Mouse (Mus musculus) spleen, postnatal 10 days (tissue): ENCODE data around the gene Mindy1.

Experiments
- DNase-seq, 2 experiments: peaks; one replicate each; pipeline ENCODE4 v3.0.0; 2021 to 2022; ENCODE audit warnings: low spot score in 2 of 2

Mindy1 gene

DNA sequence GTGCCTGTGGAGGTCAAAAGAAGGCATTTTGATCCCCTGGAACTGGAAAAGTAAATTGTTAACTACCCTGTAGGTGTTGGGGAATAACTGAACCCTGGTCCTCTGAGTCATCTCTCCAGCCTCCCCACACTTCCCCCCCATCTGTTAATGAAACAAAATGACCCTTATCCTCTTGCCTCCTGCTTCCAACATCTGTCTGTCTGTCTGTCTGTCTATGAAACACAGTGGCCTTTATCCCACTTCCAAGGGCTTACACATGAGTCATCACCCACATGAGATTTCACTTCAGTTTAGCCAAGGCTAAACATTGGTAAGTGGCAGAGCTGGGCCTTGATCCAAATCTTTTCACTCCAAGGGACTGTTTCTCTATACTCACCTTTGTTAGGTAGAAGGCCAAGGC lies 13.3 kb upstream of the Mindy1 start:
- no peak for DNase-seq

DNA sequence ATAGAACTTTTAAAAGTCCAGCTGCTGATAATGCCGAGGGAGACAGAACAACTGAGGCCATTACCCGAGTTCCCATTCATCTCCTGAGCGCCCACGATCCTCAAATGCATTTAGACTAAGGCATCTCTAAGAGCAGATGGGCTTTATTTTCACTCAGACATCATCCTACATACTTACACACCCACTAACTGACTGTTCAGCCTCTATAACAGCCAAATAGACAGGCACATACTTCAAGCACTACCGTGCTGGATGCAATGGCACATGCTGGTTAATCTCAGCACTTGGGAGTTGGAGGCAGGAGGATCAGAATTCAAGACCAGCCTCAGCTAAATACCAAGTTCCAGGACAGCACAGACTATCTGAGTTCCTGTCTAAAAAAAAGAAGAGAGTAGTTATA lies 11.4 kb upstream of the Mindy1 start:
- no peak for DNase-seq

DNA sequence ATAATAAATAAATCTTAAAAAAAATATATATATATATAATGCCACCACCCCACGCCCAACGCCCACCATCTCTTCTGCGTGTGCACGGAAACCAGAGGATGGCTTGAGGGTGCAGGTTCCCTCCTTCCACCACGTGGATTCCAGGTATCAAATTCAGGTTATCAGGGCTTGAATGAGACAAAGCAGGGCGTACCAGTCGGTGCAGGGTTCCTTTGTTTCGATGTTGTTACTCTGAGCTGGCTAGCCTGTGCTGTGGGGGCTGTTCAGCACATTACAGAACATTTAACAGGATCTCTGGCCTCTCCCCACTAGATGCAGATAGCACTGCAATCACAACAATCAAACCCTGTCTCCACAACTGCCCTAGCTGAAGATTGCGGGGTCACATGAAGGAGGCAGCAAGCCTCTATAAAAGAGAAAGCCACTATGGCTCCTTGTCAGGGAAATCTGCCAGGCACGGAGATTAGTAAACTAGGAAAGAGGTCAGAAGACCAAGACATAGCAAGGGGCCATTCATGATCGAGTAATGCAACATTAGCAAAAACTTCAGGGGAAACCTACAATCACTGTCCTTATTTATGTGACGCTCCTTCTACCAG lies 10.3 kb upstream of the Mindy1 start:
- no peak for DNase-seq

DNA sequence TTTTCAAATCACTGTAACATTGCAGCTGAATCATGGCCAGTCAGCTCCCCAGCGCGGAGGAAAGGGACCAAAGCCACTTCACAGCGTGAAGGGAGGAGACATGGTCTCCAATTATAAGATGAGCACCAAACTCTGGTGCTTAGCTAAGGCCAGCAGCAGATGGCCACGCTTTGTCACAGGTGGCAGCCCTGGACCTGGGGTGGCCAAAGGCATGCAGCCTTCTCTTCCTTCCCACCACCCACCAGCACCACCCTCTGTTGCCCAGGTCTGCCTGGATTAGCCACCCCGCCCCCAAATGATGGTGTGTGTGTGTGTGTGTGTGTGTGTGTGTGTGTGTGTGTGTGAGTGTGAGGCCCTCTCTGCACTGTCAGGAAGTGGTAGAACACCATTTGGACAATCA lies 7.7 kb upstream of the Mindy1 start:
- no peak for DNase-seq

DNA sequence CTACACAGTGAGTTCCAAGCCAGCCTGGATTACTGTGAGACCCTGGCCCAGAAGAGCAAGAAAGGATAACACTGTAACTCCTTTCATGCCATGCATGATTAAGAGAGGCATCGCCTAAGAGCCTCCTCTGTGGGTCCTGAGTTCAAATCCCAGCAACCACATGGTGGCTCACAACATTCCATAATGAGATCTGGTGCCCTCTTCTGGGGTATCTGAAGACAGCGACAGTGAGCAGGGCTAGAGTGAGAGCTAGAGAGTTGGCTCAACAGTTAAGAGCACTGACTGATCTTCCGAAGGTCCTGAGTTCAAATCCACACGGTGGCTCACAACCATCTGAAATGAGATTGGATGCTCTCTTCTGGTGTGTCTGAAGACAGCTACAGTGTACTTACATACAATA lies 6.7 kb upstream of the Mindy1 start:
- no peak for DNase-seq

DNA sequence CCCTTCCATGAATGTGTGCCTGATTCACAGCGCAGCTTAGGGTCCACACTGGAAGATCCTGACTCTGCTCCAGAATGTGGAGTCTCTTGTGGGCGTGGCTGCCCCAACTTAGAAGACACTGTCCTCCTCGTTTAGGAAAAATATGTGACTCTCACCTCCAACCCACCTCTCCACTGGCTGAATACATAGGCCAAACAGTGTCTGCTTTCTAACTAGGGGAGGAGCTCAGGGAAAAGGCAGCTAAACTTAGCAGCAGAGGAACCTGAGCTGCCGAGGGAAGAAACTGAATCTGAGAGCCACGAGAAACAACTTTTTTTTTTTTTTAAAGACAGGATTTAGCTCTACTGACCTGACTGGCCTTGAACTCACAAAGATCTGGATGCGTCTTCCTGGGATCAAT lies 6.0 kb upstream of the Mindy1 start:
- DNase-seq = no peak

DNA sequence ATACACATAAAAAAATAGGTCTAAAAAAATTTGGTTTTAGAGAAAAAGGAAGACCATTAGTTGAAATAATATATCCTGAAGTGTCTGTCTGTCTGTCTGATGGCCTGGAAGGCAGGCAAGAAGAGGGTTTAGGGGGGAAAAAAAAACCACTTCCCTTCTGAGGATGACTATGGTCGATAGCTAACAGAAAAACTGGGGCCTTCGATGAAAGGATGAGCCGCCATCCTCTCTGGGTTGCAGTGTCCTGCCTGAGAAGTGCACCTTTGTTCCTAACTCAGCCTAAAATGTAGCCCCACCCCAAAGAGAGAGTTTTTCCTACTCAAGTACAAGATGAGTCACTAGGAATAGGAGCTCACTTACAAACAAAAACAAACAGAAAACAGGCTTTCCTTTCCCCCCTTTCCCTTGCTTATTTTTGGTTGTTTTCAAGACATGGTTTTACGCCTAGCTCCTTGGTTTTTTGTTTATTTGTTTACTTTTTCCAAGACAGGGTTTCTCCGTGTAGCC lies 4.7 kb upstream of the Mindy1 start:
- DNase-seq = no peak

DNA sequence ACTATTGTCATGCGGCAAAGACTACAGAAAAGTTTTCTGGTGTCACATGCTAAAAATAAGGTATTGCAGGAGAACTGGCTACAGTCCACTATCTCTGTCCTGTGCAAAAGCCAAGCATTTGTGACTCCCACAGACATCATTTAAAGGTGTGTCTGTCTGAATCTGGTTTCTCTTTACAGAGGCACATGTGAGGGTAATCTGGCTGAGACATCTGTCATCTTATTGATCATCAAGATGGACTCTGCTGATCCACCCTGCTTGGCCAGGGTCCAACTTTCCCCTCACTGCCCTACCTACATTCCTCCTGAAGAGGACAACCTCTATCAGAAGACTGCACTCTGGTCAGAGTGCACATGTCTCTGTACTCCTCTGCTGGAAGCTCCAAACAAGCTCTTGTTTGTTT lies 4.0 kb upstream of the Mindy1 start:
- no peak for DNase-seq

DNA sequence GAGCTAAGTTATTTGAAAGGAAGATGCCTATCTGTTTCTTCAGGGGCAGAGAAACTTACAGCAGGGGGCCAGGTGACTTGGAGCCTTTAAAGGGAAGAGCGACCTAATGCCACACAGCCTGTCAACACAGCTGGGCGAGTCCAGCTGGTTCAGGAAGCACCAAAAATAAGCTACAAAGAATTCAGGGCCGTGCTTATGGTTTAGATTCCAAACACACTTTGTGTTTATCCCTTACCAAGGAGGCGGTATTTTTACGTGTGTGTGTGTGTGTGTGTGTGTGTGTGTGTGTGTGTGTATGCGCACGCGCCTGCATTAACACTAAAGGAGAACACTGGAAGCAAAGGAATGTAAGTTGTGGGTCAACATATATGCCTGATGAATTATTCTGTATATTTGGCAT lies 398 bp upstream of the Mindy1 start:
- peak in 1 of 2 experiments; percentile 24 for DNase-seq

DNA sequence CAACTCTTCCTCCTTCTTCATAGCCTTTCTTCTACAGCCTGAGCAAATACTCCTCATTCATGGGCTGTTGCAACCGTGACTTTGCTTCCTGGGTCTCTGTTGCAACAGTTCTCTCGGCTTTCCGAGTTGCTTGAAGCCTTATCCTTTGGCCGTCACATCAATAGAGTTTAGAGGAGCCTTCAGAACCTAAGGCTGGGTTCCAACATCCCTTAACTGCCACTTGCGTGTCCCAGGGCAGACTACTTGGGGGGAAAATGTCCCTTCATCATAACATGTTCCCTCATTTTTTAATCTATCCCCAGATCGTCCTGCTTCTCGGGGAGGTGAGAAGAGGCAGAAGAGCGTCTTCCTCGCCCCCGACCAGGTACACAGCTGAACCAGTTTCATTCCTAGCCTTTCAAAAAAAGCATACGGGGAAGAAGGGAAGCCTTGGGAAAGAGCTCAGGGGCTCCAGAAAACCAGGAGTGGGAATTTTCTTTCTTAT lies 1.3 kb downstream of the Mindy1 start:
- DNase-seq = peak; percentile 64 to 73

DNA sequence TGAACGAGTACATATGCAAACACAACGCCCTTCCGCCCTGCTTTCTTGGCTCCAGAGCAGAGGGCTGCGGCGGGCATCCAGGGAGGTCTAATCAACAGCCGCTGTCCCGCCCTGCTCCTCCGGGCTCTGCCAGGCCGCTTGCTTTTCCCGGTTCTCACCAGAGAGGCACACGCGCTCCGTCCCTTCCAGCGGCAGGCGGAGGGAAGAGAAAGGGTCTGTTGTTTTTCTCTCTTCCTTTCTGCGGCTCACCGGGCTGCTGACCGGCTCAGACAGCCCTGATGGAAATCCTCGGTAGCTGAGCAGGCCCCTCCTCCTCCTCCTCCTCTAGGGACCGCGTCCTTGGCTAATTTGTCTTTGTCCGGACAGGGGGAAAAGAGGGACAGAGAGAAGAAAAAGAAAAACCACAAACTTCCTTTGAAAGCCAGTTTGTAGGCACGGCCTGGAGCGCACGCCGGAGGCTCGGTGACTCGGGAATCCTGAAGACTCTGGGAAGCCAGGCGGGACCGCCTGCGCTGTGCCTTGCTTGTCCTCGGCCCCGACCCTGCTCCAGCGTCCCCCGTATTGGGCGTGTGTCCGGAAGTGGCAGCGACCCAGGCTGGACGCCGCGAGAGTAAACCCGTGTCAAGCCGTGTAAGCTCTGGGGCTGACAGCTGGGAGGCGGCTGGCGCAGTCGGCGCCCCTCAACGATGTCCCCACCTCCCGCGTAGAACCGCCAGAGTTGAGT lies 1.9 kb downstream of the Mindy1 start:
- DNase-seq = peak; percentile 82 to 86

DNA sequence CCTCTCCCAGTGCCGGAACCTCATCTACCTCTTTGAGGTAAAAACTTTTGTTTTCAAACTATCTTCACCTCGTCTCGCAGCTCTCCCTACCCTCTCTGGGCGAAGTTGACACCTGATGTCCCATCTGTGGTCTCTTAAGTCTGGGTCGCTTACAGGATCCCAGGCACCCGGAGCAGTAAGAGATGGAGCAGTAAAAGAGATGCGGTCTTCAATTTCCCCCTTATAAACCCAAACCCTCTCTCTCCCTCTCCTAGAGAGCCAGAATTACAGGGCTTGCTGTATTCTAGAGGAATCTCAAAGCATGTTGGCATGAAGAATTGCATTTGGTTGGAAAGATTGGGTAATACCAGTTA lies 2.4 kb downstream of the Mindy1 start:
- DNase-seq = no peak

DNA sequence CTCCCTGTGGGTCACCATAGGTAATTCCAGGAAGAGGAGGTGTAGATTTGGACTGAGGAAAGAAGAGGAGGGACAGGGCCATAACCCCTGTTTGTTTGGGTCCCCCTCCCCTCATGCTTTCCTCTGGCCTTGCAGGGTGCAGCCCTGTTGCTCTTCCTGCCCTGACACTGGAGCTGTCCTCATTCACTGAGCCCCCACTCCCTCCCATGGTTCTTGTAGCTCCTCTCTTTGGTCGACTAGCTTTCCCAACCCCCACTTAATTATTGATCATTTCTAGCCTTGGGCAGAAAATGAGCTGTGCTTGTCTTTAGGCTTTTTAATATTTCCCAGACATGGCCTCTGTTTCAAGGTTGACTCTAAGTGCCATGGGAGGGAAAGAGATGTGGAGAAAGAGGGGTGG lies 2.9 kb downstream of the Mindy1 start:
- DNase-seq = peak in 1 of 2 experiments; percentile 14

DNA sequence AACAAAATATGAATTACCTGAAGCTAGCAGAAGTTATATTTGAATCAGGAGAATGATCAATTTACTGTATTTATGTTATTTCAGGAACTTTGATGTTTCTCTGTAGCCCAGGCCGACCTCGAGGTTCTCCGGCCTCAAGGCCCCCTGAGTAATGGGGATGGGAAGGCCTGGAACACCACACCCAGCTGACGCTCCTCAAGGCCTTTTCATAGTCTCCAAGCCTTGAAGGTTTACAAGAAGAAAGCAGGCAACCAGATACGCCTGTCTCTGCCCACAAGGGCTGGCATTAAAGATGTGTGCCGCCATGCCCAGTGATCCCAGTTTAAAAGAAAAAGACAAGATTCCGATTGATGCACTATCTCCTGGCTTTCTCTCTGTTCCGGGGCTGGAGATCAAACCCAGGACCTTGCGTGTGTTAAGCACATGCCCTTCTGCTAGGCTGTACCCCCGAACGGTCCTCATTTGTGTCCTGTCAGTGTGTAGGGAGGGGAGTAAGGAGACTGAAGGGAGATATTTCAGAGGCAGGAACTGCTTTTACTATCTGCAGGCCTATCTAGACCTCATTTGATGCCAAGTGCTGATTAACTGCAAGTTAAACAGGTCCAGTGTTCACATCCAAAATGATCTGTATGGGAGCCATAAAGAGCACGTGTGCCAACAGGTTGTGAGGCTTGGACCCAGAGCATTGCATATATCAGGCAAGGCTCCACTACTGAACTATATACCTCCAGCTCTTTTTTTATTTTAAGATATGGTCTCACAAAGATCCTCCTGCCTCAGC lies 3.5 kb downstream of the Mindy1 start:
- no peak for DNase-seq

DNA sequence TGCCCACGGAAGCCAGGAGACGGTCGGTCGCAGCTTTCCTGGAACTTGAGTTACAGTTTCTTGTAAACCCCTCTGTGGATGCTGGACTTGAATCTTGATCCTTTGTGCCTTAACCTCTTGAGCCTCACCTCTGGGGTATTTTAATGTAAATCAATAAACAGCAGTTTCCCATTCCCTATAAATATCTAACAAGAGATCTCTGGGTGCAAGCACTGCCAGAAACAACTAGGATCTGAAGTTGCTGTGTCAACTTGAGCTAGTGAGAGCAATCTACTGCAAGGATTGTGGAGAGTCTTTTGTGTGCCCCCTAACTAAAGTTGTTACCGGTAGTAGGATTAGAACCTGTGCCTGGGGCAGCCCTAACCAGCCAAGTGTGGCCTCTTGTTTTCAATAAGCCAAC lies 4.2 kb downstream of the Mindy1 start:
- no peak for DNase-seq

DNA sequence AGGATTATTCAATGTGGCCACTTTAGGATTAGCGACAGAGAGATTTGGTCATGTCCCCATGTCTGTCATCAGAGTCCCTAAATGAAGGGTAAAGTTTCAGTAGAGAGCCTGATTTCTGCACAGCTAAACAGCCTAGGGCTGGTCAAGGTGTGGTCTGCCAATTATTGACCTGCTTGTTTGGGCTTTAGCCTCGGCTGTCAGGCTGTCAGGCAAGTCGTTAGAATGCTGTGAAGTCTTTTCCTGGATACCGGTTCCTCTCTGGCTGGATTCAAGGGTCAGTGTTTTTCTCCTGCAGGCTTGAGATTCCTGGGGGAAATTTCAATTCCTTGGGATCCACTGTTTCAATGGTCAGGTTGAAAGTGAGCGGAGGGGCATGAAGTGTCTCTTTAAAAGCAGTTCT lies 4.9 kb downstream of the Mindy1 start:
- no peak for DNase-seq

DNA sequence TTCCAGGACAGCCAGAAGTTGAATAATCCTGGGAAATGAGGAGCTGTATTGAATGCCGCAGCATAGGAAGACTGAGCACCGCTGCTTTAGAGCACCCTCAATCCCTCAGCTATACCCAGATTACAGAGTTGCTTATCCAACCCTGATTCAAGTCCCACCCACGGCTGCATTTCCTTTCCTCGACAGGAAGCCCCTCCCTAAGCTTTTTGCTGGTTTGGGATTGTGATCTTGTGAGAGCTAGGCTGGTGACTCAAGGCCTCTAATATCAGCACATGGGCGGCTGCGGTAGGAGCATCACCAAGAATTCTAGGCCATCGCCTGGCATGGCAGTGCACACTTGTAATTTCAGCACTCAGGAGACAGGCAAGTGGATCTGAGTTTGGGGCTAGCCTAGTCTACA lies 5.4 kb downstream of the Mindy1 start:
- no peak for DNase-seq

DNA sequence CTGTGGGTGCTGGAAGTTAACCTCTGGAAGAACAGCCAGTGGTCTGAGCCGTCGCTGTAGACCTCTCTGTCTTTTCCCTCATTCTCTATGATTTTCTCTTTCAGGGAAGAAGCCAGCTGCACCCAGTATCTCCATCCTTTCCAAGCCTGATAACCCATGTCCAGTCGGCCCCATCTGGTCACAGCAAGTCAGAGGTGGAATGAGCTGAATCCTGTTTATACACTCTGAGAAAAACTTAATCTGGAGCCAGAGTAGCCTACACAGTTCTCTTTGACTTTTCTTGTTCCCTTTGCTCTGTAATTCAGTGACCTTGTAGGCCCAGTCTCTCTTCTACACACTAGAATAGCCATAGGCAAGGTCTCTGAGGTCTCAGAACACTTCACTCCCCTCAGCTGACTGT lies 6.4 kb downstream of the Mindy1 start:
- DNase-seq = no peak

DNA sequence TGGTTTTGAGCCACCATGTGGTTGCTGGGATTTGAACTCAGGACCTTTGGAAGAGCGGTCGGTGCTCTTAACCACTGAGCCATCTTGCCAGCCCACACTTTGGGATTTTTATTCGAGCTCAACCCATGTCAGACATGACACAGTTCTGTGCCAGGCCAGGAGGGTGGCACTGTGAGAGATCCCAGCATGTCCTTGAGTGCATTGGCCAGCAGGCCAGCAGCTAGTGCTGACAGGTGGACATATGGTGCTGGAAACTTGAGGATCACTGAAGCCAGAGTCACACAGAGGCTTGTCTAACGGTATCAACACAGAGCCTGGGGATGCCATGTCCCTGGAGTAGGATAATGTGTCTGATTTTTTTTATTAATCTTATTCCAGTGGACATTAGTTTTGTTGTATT lies 8.3 kb downstream of the Mindy1 start:
- no peak for DNase-seq

DNA sequence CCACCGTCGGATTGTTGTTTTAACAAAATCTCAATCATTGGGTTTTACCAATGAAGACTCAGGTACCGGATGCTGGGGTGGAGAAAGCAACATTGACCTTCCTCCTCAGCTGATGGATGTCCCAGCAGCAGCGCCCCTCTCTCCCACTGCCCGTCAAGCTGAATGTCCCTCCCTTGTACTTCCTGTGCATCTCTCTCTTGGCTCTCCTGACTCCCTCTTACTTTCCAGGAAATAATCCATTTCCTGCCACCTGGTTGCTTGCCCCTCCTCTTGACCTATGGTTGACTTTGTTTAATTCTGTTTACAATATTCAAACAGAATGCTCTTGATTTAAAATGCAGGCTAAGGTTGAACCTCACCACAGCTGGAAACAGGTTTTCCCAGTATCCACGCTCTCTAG lies 9.0 kb downstream of the Mindy1 start:
- no peak for DNase-seq

DNA sequence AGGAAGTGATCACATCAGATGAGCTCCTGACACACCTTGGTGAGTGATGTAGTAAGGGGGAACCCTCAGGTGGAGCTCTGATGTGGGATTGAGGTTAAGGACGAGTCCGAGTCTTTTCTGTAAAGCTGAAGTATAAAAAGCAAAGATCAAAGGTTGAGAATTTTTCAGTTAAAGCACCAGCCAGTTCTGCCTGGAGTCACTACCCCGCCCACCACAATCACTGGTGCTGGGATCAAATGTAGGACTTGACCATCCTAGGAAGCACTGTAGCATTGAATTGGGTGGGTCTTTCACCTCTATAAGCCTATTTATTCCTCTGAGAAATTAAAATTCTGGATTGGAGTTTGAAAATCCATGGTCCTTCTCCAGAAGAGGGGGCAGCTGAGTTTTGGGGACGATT lies 9.9 kb downstream of the Mindy1 start:
- no peak for DNase-seq

DNA sequence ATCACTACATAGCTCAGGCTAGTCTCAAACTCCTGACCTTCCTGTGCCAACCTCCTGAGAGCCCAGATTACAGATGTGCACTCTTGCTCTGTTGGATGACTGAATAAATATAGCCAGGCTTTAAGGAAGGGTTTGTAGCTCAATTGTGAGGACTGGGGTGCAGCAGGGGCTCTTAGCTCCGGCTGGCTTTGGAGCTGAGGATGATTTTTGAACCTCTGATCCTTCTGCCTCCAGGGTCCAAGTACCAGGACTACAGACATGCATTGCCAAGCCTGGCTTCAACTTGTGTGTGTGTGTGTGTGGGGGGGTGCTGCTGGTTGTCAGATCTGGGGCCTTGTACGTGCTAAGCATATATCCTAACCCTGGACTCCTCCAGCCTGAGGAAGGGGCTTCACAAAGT lies 11.8 kb downstream of the Mindy1 start:
- DNase-seq = no peak

DNA sequence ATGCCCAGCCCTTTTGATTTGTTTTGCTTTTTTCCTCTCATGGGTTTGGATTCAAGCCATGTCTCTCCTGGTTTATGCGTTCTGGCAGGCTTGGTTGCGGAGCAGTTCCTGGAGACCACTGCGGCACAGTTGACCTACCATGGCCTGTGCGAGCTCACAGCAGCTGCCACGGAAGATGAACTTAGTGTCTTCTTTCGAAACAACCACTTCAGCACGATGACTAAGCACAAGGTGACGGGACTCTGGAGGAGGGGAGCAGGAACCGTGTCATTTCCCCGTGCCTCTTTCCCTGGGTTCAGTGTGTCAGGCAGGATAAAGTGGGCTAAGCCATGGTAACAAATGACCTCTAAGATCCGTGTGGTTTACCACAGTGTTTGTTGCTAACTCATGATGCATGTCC lies 12.4 kb downstream of the Mindy1 start:
- DNase-seq = no peak
